Mouse (Mus musculus): ENCODE measurements at regions not wholly inside any gene's neighbourhood (a gene's known extent, or its start where the extent isn't known, plus 50 kb on each side); places are given as distances from the start of the nearest gene placed in this dataset.

GRCm38 (mm10) chr16:24180666-24181065 is 192.0 kb upstream of the Bcl6 start:
- no peak for DNase-seq

GRCm38 (mm10) chr16:24177564-24177963 is 188.9 kb upstream of the Bcl6 start:
- no peak for DNase-seq

GRCm38 (mm10) chr16:24177131-24177530 is 188.5 kb upstream of the Bcl6 start:
- no peak for DNase-seq

GRCm38 (mm10) chr16:24176057-24176456 is 187.4 kb upstream of the Bcl6 start:
- peak; percentile 39 for DNase-seq

- no peak for DNase-seq
Observed at GRCm38 (mm10) chr16:24175235-24175760, 186.6 kb upstream of the Bcl6 start.

- no peak for DNase-seq
Observed at GRCm38 (mm10) chr16:24174595-24174994, 185.9 kb upstream of the Bcl6 start.

- DNase-seq = no peak
Observed at GRCm38 (mm10) chr16:24173783-24174518, 185.3 kb upstream of the Bcl6 start.

- no peak for DNase-seq
Observed at GRCm38 (mm10) chr16:24172653-24173052, 184.0 kb upstream of the Bcl6 start.

GRCm38 (mm10) chr16:24172065-24172464 is 183.4 kb upstream of the Bcl6 start:
- DNase-seq = no peak

GRCm38 (mm10) chr16:24171161-24171560 is 182.5 kb upstream of the Bcl6 start:
- DNase-seq = no peak

GRCm38 (mm10) chr16:24166496-24166895 is 177.8 kb upstream of the Bcl6 start:
- DNase-seq = no peak

- peak; percentile 7 for DNase-seq
Observed at GRCm38 (mm10) chr16:24165461-24166081, 176.9 kb upstream of the Bcl6 start.

GRCm38 (mm10) chr16:24160705-24161285 is 172.1 kb upstream of the Bcl6 start:
- no peak for DNase-seq

GRCm38 (mm10) chr16:24159336-24159735 is 170.7 kb upstream of the Bcl6 start:
- no peak for DNase-seq

GRCm38 (mm10) chr16:24157753-24158152 is 169.1 kb upstream of the Bcl6 start:
- DNase-seq = no peak

GRCm38 (mm10) chr16:24156729-24157430 is 168.2 kb upstream of the Bcl6 start:
- DNase-seq = no peak

GRCm38 (mm10) chr16:24154816-24155357 is 166.2 kb upstream of the Bcl6 start:
- DNase-seq = no peak

- no peak for DNase-seq
Observed at GRCm38 (mm10) chr16:24153943-24154342, 165.3 kb upstream of the Bcl6 start.

GRCm38 (mm10) chr16:24151831-24152247 is 163.2 kb upstream of the Bcl6 start:
- DNase-seq = no peak

- no peak for DNase-seq
Observed at GRCm38 (mm10) chr16:24151178-24151725, 162.6 kb upstream of the Bcl6 start.

- no peak for DNase-seq
Observed at GRCm38 (mm10) chr16:24150512-24150911, 161.9 kb upstream of the Bcl6 start.

- DNase-seq = no peak
Observed at GRCm38 (mm10) chr16:24149441-24149840, 160.8 kb upstream of the Bcl6 start.

Measured in heart, postnatal 4 days (tissue).